Mouse (Mus musculus) embryonic fibroblast, embryonic 13.5 days (primary cell): ENCODE data around the gene Cd80. TPM values are rescaled to one million over a fixed set of nuclear protein-coding genes. Genes with fewer than 3 reads are reported as not detected.

Experiments
- H3K27ac ChIP-seq: 2 replicates; pipeline ENCODE4 v1.5.1; 2012; ENCODE audit warnings: low read length, control low read depth, inconsistent platforms; ENCODE audit not compliant: insufficient read depth
- H3K4me1 ChIP-seq: 2 replicates; pipeline ENCODE4 v1.6.1; 2011; ENCODE audit warnings: low read length; ENCODE audit not compliant: control insufficient read depth, insufficient read depth
- H3K4me3 ChIP-seq: 2 replicates; pipeline ENCODE4 v1.5.1; 2011; ENCODE audit warnings: mild to moderate bottlenecking, control low read depth, low read length; ENCODE audit not compliant: insufficient read depth
- CTCF ChIP-seq: IDR thresholded peaks from 2 replicates; pipeline ENCODE4 v1.5.1; 2011; ENCODE audit warnings: mild to moderate bottlenecking, control low read depth, low read length, moderate library complexity, borderline replicate concordance; ENCODE audit not compliant: insufficient read depth
- POLR2A ChIP-seq: IDR thresholded peaks from 2 replicates; pipeline ENCODE4 v1.6.1; 2011; ENCODE audit warnings: low read depth, mild to moderate bottlenecking, control low read depth, low read length, moderate library complexity
- polyA plus RNA-seq: library from polyadenylated mRNA; stranded (reverse); fragments of >200 nt; gene quantifications from 2 replicates; pipeline ENCODE4 v1.2.4, GENCODE M21; 2011; ENCODE audit warnings: low read depth; ENCODE audit not compliant: missing spikeins, insufficient read length

The Cd80 gene
- polyA plus RNA-seq, 1 experiment: 22.9 TPM

DNA sequence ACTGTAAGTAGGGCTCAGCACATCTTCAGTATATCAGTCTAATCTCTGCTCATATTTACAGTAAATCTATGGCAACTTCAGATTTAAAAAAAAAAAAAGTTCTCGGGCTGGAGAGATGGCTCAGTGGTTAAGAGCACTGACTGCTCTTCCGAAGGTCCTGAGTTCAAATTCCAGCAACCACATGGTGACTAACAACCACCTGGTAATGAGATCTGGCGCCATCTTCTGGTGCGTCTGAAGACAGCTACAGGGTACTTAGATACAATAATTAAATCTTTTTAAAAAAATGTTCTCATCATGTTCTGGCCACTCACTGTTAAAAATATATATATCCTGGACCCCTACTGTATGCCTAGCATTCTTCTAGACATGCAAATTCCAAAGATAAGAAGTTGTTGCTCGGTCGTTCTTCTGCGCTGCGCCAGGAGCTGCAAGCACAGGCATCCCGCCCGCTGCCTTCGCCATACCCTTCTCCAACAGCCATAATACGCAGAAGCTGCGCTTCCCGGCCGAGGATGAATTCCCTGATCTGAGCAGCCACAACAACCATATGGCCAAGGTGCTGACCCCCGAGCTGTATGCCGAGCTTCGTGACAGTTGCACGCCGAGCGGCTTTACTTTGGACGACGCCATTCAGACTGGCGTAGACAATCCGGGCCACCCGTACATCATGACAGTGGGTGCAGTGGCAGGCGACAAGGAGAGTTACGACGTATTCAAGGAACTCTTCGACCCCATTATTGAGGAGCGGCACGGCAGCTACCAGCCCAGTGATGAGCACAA lies 27.6 kb downstream of the Cd80 start:
- no peak overlapping the region for H3K27ac ChIP-seq
- TF ChIP-seq CTCF: no peak
- TF ChIP-seq POLR2A: no peak
- H3K4me1 ChIP-seq: no peaks in the 10 kb centered on the region
- H3K4me3 ChIP-seq: no peak overlapping the region

DNA sequence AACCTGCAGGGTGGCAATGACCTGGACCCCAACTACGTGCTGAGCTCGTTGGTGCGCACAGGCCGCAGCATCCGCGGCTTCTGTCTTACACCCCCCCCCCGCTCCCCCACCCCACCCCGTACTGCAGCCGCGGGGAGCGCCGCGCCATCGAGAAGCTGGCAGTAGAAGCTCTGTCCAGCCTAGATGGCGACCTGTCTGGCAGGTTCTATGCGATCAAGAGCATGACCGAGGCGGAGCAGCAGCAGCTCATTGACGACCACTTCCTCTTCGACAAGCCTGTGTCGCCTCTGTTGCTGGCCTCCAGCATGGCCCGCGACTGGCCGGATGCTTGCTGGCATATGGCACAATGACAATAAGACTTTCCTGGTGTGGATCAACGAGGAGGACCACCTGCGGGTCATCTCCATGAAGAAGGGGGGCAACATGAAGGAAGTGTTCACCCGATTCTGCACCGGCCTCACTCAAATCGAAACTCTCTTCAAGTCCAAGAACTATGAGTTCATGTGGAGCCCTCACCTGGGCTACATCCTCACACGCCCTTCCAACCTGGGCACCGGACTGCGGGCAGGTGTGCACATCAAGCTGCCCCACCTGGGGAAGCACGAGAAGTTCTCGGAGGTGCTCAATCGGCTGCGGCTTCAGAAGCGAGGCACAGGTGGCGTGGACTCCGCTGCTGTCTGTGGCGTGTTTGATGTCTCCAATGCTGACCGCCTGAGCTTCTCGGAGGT lies 28.4 kb downstream of the Cd80 start:
- Histone ChIP-seq H3K27ac (no peak overlapping the region), H3K4me3 (no peak overlapping the region), H3K4me1 (no peaks in the 10 kb centered on the region)
- TF ChIP-seq POLR2A: no peak
- TF ChIP-seq CTCF: no peak

DNA sequence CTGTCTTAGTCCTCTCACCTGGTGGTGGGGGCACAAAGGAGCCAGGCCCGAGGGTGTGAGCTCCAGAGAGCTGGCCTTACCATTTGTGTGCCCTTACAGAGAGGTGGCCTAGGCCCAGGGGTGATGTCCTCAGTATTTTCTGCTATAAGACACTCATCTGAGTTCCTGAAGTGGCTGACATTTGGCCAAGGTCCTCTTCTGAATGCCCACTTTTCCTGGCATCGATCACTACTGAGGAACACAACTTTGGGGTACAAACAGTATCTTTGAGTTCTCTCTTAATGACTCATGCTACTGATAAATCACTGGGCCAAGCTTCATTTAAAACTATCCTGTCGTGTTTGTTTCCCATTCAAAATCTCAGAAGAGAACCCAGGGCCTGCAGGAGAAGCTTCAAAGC lies 37.2 kb downstream of the Cd80 start:
- TF ChIP-seq CTCF (no peak), POLR2A (no peak)
- Histone ChIP-seq H3K4me1 (no peaks in the 10 kb centered on the region), H3K27ac (no peak overlapping the region), H3K4me3 (no peak overlapping the region)

DNA sequence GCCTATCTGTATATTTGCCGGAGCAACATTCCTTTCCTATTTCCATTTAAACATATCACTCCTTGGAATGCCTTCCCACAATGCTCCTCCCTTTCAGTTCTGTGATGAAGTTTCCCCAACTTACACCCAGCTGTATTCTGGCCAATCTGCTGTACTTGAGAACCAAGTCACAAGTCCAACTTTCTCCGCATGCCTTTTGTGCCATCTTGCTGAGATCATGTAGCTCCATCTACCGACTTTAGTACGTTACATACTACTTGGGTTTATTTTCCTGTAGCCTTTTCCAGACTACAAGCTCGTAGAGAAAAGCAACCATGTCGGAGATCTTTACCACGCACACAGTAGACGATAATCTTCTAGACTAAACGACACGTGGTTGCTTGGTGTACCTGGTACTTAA lies 38.5 kb downstream of the Cd80 start:
- H3K27ac ChIP-seq: no peak overlapping the region
- no peak overlapping the region for H3K4me3 ChIP-seq
- no peak for TF ChIP-seq CTCF
- no peak for TF ChIP-seq POLR2A
- no peaks in the 10 kb centered on the region for H3K4me1 ChIP-seq

DNA sequence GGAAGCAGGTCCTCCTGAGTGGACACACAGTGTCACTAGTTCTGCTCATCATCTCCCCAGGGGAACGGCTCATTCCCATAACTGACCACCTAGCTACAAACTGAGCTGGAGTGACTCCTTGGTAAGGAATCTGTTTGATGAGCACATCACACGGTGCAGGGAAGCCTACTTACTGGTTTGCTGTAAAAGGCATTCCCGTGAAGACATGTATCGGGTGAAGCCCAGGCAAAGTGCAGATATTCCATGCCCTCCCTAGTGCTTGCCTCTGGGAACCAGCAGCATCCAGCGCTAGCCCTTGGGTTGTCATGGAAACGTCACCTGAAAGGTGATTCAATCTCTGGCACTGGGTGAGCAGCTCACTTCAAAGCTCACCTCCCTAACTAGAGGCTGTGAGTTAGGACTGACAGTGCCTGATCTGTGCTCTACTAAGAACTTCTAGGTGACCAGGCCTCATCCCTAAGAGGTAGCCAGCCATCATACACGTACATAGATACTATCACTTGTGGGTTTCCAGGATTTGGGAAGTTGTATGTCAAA lies 41.3 kb downstream of the Cd80 start:
- H3K4me1 ChIP-seq: no peaks in the 10 kb centered on the region
- no peak overlapping the region for H3K4me3 ChIP-seq
- H3K27ac ChIP-seq: no peak overlapping the region
- TF ChIP-seq POLR2A (no peak), CTCF (no peak)

DNA sequence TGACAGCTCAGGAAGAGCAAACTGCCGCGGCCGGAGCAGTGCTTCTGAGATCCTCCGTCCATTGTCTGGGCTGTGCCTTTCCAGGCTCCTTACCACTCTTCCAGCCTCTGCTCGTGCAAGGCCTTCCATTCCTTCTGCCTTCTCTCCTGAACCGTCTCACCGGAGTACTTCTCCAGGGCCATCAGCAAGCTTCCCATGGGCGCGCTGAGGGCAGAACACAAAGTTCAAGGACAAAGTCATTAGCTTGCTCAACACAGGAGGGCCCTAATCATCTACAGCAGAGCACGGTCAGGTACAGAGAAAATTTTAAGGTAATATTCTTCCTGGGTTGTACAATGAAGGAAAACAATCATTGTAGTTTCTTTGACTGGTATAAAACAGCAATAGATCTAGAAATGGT lies 47.1 kb downstream of the Cd80 start:
- no peak for TF ChIP-seq CTCF
- no peak for TF ChIP-seq POLR2A
- Histone ChIP-seq H3K27ac (no peak overlapping the region), H3K4me1 (no peaks in the 10 kb centered on the region), H3K4me3 (no peak overlapping the region)

DNA sequence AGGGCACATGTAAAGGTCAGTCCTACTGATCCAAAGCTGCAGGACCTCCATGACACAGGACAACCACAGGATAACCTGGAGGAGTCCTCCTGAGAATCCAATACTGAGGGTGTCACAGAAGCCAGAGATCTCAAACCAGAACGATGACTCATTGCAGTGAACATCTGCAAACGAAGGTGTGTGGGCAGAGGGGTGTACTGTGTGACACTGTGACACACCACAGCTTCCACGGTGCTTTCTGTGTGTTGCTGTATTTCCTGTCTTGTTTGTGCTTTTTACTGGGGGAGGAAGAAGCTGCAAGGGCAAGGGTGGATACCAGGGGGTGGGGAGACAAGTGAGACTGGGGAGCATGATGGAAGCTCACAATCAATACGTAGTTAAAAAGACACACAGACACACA lies 48.2 kb downstream of the Cd80 start:
- H3K4me1 ChIP-seq: no peaks in the 10 kb centered on the region
- no peak overlapping the region for H3K4me3 ChIP-seq
- TF ChIP-seq CTCF: no peak
- TF ChIP-seq POLR2A: no peak
- H3K27ac ChIP-seq: no peak overlapping the region

DNA sequence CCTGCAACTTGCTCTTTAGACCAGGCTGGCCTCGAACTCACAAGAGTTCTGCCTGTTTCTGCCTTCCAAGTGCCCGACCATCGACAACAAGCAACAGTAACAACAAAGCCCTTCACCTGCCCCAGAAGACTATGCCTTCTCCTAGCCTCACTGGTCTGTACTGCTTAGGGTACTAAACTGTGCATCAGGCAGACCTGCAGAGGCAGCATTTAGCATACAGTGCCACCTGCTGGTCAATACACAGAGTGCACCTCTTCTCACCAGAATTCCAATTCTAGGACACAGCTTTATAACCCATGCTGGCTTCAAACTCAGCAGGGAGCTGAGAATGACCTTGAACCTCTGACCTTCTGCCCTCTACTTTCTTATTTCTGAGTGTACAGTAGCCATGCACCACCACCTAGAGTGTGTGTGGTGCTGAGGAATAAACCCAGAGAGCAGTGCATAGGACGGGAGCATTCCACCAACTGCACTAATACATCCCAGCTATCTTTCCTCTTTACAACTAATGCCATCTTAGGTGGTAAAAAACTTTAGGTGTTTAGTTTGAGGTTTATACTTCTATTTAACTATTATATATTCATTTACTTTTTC lies 50.8 kb downstream of the Cd80 start:
- Histone ChIP-seq H3K4me3 (no peak overlapping the region), H3K4me1 (no peaks in the 10 kb centered on the region), H3K27ac (no peak overlapping the region)
- no peak for TF ChIP-seq POLR2A
- peak; percentile 89; the same call in 1 of the 2 replicates for TF ChIP-seq CTCF

DNA sequence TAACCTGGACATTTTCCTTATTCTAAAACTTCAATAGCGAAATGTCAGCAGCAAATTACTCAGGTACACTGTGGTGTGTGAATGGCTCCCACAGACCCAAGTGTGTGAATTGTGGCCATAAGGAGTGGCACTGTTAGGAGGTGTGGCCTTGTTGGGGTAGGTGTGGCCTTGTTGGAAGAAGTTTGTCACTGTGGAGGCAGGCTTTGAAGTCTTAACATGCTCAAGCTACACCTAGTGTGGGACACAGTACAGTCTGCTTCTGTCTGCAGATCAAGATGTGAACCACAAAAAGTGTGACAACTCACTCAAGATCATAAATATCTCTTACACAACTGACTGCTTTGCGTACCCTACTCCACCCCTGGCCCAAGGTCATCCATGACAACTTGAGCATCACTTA lies 55.5 kb downstream of the Cd80 start:
- TF ChIP-seq CTCF (no peak), POLR2A (no peak)
- no peak overlapping the region for H3K4me3 ChIP-seq
- H3K4me1 ChIP-seq: no peaks in the 10 kb centered on the region
- no peak overlapping the region for H3K27ac ChIP-seq
